Mouse (Mus musculus) small intestine, adult 2 months (tissue): ENCODE data around the gene Hfe2.

Source experiments
- CTCF ChIP-seq: fragments of 200-500 bp; IDR thresholded peaks from 2 replicates; pipeline ENCODE4 v1.5.1; 2012; ENCODE audit warnings: low read depth, mild to moderate bottlenecking, control low read depth, inconsistent platforms, low read length, moderate library complexity, mixed read lengths; ENCODE audit not compliant: insufficient replicate concordance, insufficient read length; ENCODE audit errors: extremely low read depth
- POLR2A ChIP-seq: fragments of 200-500 bp; IDR thresholded peaks from 2 replicates; pipeline ENCODE4 v1.6.1; 2012; ENCODE audit warnings: low read depth, mild to moderate bottlenecking, control low read depth, inconsistent platforms, low read length, moderate library complexity

GRCm38 (mm10) chr3:96557694-96558093 is 32.7 kb downstream of the Hfe2 start, which contains the start of gene Txnip:
- TF ChIP-seq CTCF (0 out of 2 replicates have a peak, but pooled peaks have one; percentile 1), POLR2A (peak; percentile 100)
